Mouse (Mus musculus) midbrain, embryonic 15.5 days (tissue): ENCODE measurements around the gene Gstm5. TPM values are rescaled to one million over a fixed set of nuclear protein-coding genes. Genes with fewer than 3 reads are reported as not detected.

Experiments
- ATAC-seq: fragments of 200-750 bp; cut with Nextera tagmentation; replicated peaks from 2 replicates; pipeline ENCODE4 v1.8.0; 2017; ENCODE audit warnings: moderate TSS enrichment
- H3K27ac ChIP-seq: fragments of 300-500 bp; sonication (generic); 2 replicates; pipeline ENCODE4 v1.5.1; 2015; ENCODE audit warnings: mild to moderate bottlenecking, inconsistent platforms
- H3K27me3 ChIP-seq: fragments of 300-500 bp; sonication (generic); replicated peaks from 2 replicates; pipeline ENCODE4 v1.6.1; 2015; ENCODE audit warnings: inconsistent platforms
- H3K36me3 ChIP-seq: fragments of 300-500 bp; sonication (generic); replicated peaks from 2 replicates; pipeline ENCODE4 v1.6.1; 2015; ENCODE audit warnings: inconsistent platforms
- H3K4me1 ChIP-seq: fragments of 300-500 bp; sonication (generic); 2 replicates; pipeline ENCODE4 v1.6.1; 2015; ENCODE audit warnings: inconsistent platforms
- H3K4me2 ChIP-seq: fragments of 300-500 bp; sonication (generic); 2 replicates; pipeline ENCODE4 v1.6.1; 2015; ENCODE audit warnings: inconsistent platforms, mild to moderate bottlenecking, moderate library complexity
- H3K4me3 ChIP-seq: fragments of 300-500 bp; sonication (generic); 2 replicates; pipeline ENCODE4 v1.5.1; 2015; ENCODE audit warnings: mild to moderate bottlenecking, inconsistent platforms
- H3K9ac ChIP-seq: fragments of 300-500 bp; sonication (generic); 2 replicates; pipeline ENCODE4 v1.6.1; 2015; ENCODE audit warnings: mild to moderate bottlenecking, inconsistent platforms
- H3K9me3 ChIP-seq: fragments of 300-500 bp; sonication (generic); 2 replicates; pipeline ENCODE4 v1.6.1; 2016; ENCODE audit warnings: inconsistent platforms
- WGBS: fragments of 180-500 bp; shearing (Covaris S2); methylation state at CpG from one replicate; pipeline ENCODE4 v1.1.7; 2015; ENCODE audit warnings: mixed read lengths; 5-methylcytosine and 5-hydroxymethylcytosine counted together
- polyA plus RNA-seq: library from polyadenylated mRNA; unstranded; fragments of >200 nt; fragmentation: Nextera tagmentation; extraction: Ambion mirVana; gene quantifications from 2 replicates; pipeline ENCODE4 v1.2.1, GENCODE M21; 2015

Gstm5 gene
- polyA plus RNA-seq, 1 experiment from 2014 or later = 214 TPM

GRCm38 (mm10) chr3:107941261-107941660 lies 45.6 kb downstream of the Gstm5 start:
- Histone ChIP-seq H3K4me3 (no peak overlapping the region), H3K9ac (no peak overlapping the region), H3K4me2 (no peak overlapping the region), H3K4me1 (peaks cover 17% of the 10 kb centered on the region), H3K36me3 (no peaks in the 10 kb centered on the region), H3K27me3 (no peaks in the 10 kb centered on the region), H3K9me3 (no peaks in the 10 kb centered on the region), H3K27ac (no peak overlapping the region)
- WGBS = 70% methylated on average over 4 of the region's 4 CpGs
- no peak for ATAC-seq

GRCm38 (mm10) chr3:107943239-107943990 lies 47.8 kb downstream of the Gstm5 start, which contains the start of gene Gstm6:
Gene Gstm6 (minus strand): TSS chr3:107943749.
- peaks cover 17% of the 10 kb centered on the region for H3K4me1 ChIP-seq
- peak within 1 kb of the TSS; percentile 50 for H3K4me2 ChIP-seq
- peak within 1 kb of the TSS; percentile 32 for H3K4me3 ChIP-seq
- H3K9ac ChIP-seq = peak within 1 kb of the TSS; percentile 33; the same call in 1 of the 2 replicates
- 14% methylated on average over 20 of the region's 20 CpGs for WGBS
- H3K9me3 ChIP-seq = no peaks in the 10 kb centered on the region
- H3K27ac ChIP-seq = peak within 1 kb of the TSS; percentile 70
- peak; percentile 93 for ATAC-seq
- H3K36me3 ChIP-seq = no peaks in the 10 kb centered on the region
- no peaks in the 10 kb centered on the region for H3K27me3 ChIP-seq

GRCm38 (mm10) chr3:107945729-107946128 lies 50.1 kb downstream of the Gstm5 start:
- Histone ChIP-seq H3K9me3 (no peaks in the 10 kb centered on the region), H3K27ac (no peak overlapping the region), H3K4me1 (peaks cover 10% of the 10 kb centered on the region), H3K4me3 (no peak overlapping the region), H3K4me2 (no peak overlapping the region), H3K36me3 (no peaks in the 10 kb centered on the region), H3K27me3 (no peaks in the 10 kb centered on the region), H3K9ac (no peak overlapping the region)
- ATAC-seq = no peak
- 57% methylated on average over 4 of the region's 4 CpGs for WGBS

Other genes with a start within 250 kb of the Gstm5 start
- 115 and 117 TPM in 2 replicates for gene Ahcyl1, start 199.3 kb upstream of the Gstm5 start, polyA plus RNA-seq
- gene Csf1, start 135.4 kb upstream of the Gstm5 start, polyA plus RNA-seq = 6.7 and 7.9 TPM in 2 replicates
- gene Eps8l3, start 18.6 kb upstream of the Gstm5 start, polyA plus RNA-seq = 0.09 TPM in 1 of 2 replicates, not detected in the other
- 63.6 and 73.0 TPM in 2 replicates for gene Gstm7, start 36.0 kb downstream of the Gstm5 start, polyA plus RNA-seq
- 17.5 and 18.9 TPM in 2 replicates for gene Gstm6, start 47.9 kb downstream of the Gstm5 start, polyA plus RNA-seq
- 0.25 TPM in 1 of 2 replicates, not detected in the other for gene Gstm3, start 73.5 kb downstream of the Gstm5 start, polyA plus RNA-seq
- gene Gstm2, start 90.6 kb downstream of the Gstm5 start, polyA plus RNA-seq = 11.0 and 11.5 TPM in 2 replicates
- 74.4 and 97.4 TPM in 2 replicates for gene Gstm1, start 122.2 kb downstream of the Gstm5 start, polyA plus RNA-seq
- 18.3 and 19.8 TPM in 2 replicates for gene Gstm4, start 149.1 kb downstream of the Gstm5 start, polyA plus RNA-seq
- 67.9 and 76.2 TPM in 2 replicates for gene Ampd2, start 190.8 kb downstream of the Gstm5 start, polyA plus RNA-seq
- gene Gnat2, start 197.0 kb downstream of the Gstm5 start, polyA plus RNA-seq = 0.28 and 0.38 TPM in 2 replicates